Mouse (Mus musculus) MEL (cell line): ENCODE measurements around the gene Gm20388. TPM values are rescaled to one million over a fixed set of nuclear protein-coding genes. Genes with fewer than 3 reads are reported as not detected.

ENCODE experiments used
- DNase-seq: peaks from one replicate; pipeline ENCODE4 v3.0.0; 2011; ENCODE audit warnings: low read depth, low spot score
- H3K27ac ChIP-seq: 2 replicates; pipeline ENCODE4 v1.5.1; 2012; ENCODE audit warnings: low read depth, mild to moderate bottlenecking, control low read depth, low read length, moderate library complexity; ENCODE audit not compliant: control insufficient read depth
- H3K27me3 ChIP-seq, 2 experiments: fragments of 150-350 bp in 1 of 2; sonication (generic) in 1 of 2; 2 replicates each; pipeline ENCODE4 v1.6.1; 2012; ENCODE audit warnings: low read length in 2 of 2, mild to moderate bottlenecking in 2 of 2, improper control_type of control experiment in 1 of 2, moderate library complexity in 1 of 2; ENCODE audit not compliant: insufficient read depth in 2 of 2, control insufficient read depth in 1 of 2
- H3K36me3 ChIP-seq, 2 experiments: 2 replicates each; pipeline ENCODE4 v1.6.1; 2012 to 2014; ENCODE audit warnings: low read length in 2 of 2, improper control_type of control experiment in 1 of 2, inconsistent platforms in 1 of 2, mild to moderate bottlenecking in 1 of 2; ENCODE audit not compliant: insufficient read depth in 2 of 2, control insufficient read depth in 1 of 2
- H3K4me1 ChIP-seq, 2 experiments: fragments of 150-350 bp in 1 of 2; sonication (generic) in 1 of 2; 2 replicates each; pipeline ENCODE4 v1.6.1; 2012; ENCODE audit warnings: low read length in 2 of 2, improper control_type of control experiment in 1 of 2, mild to moderate bottlenecking in 1 of 2; ENCODE audit not compliant: insufficient read depth in 2 of 2, control insufficient read depth in 1 of 2
- H3K4me3 ChIP-seq, 2 experiments: fragments of 150-350 bp in 1 of 2; sonication (generic) in 1 of 2; 2 replicates each; pipeline ENCODE4 v1.5.1; 2012; ENCODE audit warnings: low read depth in 2 of 2, low read length in 2 of 2, mild to moderate bottlenecking in 2 of 2, moderate library complexity in 2 of 2, control low read depth in 1 of 2, improper control_type of control experiment in 1 of 2; ENCODE audit not compliant: control insufficient read depth in 1 of 2, insufficient read depth in 1 of 2
- H3K79me2 ChIP-seq: 2 replicates; pipeline ENCODE4 v1.6.1; 2012; ENCODE audit warnings: mild to moderate bottlenecking, low read length, moderate library complexity; ENCODE audit not compliant: control insufficient read depth, poor library complexity, insufficient read depth
- H3K9ac ChIP-seq: 2 replicates; pipeline ENCODE4 v1.6.1; 2012; ENCODE audit warnings: low read depth, mild to moderate bottlenecking, control low read depth, low read length, moderate library complexity; ENCODE audit not compliant: control insufficient read depth, poor library complexity, severe bottlenecking
- H3K9me3 ChIP-seq: fragments of 150-350 bp; sonication (generic); replicated peaks from 2 replicates; pipeline ENCODE4 v1.6.1; 2012; ENCODE audit warnings: mild to moderate bottlenecking, low read length, improper control_type of control experiment, moderate library complexity; ENCODE audit not compliant: insufficient read depth
- BHLHE40 ChIP-seq: IDR thresholded peaks from 2 replicates; pipeline ENCODE4 v1.6.1; 2012; ENCODE audit warnings: low read depth, mild to moderate bottlenecking, inconsistent platforms, low read length, improper control_type of control experiment, borderline replicate concordance
- CHD2 ChIP-seq: IDR thresholded peaks from 2 replicates; pipeline ENCODE4 v1.6.1; 2011; ENCODE audit warnings: low read length, improper control_type of control experiment
- E2F4 ChIP-seq: IDR thresholded peaks from 2 replicates; pipeline ENCODE4 v1.6.1; 2011; ENCODE audit warnings: low read depth, low read length, improper control_type of control experiment, borderline replicate concordance
- EP300 ChIP-seq, 2 experiments: IDR thresholded peaks; 2 replicates each; pipeline ENCODE4 v1.6.1; 2011; ENCODE audit warnings: improper control_type of control experiment in 2 of 2, low read length in 2 of 2, low read depth in 1 of 2, mild to moderate bottlenecking in 1 of 2
- ETS1 ChIP-seq: IDR thresholded peaks from 2 replicates; pipeline ENCODE4 v1.6.1; 2012; ENCODE audit warnings: low read depth, mild to moderate bottlenecking, inconsistent platforms, low read length, improper control_type of control experiment, moderate library complexity
- GATA1 ChIP-seq: IDR thresholded peaks from 2 replicates; pipeline ENCODE4 v1.6.1; 2011; ENCODE audit warnings: low read depth, low read length, improper control_type of control experiment
- HCFC1 ChIP-seq: IDR thresholded peaks from 2 replicates; pipeline ENCODE4 v1.6.1; 2012; ENCODE audit warnings: low read depth, mild to moderate bottlenecking, inconsistent platforms, low read length, improper control_type of control experiment, moderate library complexity
- KAT2A ChIP-seq: conservative IDR thresholded peaks from 2 replicates; pipeline ENCODE4 v1.6.1; 2012; ENCODE audit warnings: low read depth, low read length, improper control_type of control experiment, inconsistent platforms
- MAX ChIP-seq: IDR thresholded peaks from 2 replicates; pipeline ENCODE4 v1.6.1; 2011; ENCODE audit warnings: low read length, improper control_type of control experiment
- MEF2A ChIP-seq: IDR thresholded peaks from 2 replicates; pipeline ENCODE4 v1.6.1; 2014; ENCODE audit warnings: low read depth, mild to moderate bottlenecking, inconsistent platforms, low read length, improper control_type of control experiment; ENCODE audit not compliant: poor library complexity, insufficient replicate concordance, severe bottlenecking; ENCODE audit errors: extremely low read depth
- NELFE ChIP-seq: IDR thresholded peaks from 2 replicates; pipeline ENCODE4 v1.6.1; 2011; ENCODE audit warnings: low read depth, low read length, improper control_type of control experiment
- POLR2AphosphoS2 ChIP-seq: IDR thresholded peaks from 2 replicates; pipeline ENCODE4 v1.6.1; 2011; ENCODE audit warnings: low read length, improper control_type of control experiment
- POLR2AphosphoS5 ChIP-seq: IDR thresholded peaks from 2 replicates; pipeline ENCODE4 v1.6.1; 2012; ENCODE audit warnings: low read depth, borderline replicate concordance, mild to moderate bottlenecking, inconsistent platforms, low read length, moderate library complexity, mixed read lengths
- RAD21 ChIP-seq: IDR thresholded peaks from 2 replicates; pipeline ENCODE4 v1.6.1; 2011; ENCODE audit warnings: mild to moderate bottlenecking, low read depth, low read length, improper control_type of control experiment
- TBP ChIP-seq: IDR thresholded peaks from 2 replicates; pipeline ENCODE4 v1.8.0; 2011; ENCODE audit warnings: low read depth, low read length, improper control_type of control experiment
- USF1 ChIP-seq: IDR thresholded peaks from 2 replicates; pipeline ENCODE4 v1.6.1; 2014; ENCODE audit warnings: low read depth, mild to moderate bottlenecking, inconsistent platforms, low read length, improper control_type of control experiment, moderate library complexity
- USF2 ChIP-seq, 2 experiments: IDR thresholded peaks; 2 replicates each; pipeline ENCODE4 v1.6.1; 2011 to 2012; ENCODE audit warnings: improper control_type of control experiment in 2 of 2, low read length in 2 of 2, borderline replicate concordance in 1 of 2, inconsistent platforms in 1 of 2, low read depth in 1 of 2, mild to moderate bottlenecking in 1 of 2; ENCODE audit not compliant: insufficient read depth in 1 of 2
- polyA plus RNA-seq, 2 experiments: library from polyadenylated mRNA; stranded (reverse) in 1 of 2; unstranded in 1 of 2; fragments of >175 nt in 1 of 2; fragments of >200 nt in 1 of 2; gene quantifications; 2 replicates each; pipeline versions ENCODE4 v1.2.1 to v1.2.4; 2012; ENCODE audit warnings: low replicate concordance in 2 of 2, low read depth in 1 of 2; ENCODE audit not compliant: insufficient read length in 2 of 2, insufficient read depth in 1 of 2, missing spikeins in 1 of 2
- total RNA-seq: library from RNA; depleted of rRNA; stranded (reverse); fragments of 300-350 nt; gene quantifications from 2 replicates; pipeline ENCODE4 v1.2.3, GENCODE M21; 2012

Gene Gm20388
- total and polyA plus RNA-seq, 3 experiments = 11.1 to 17.8 TPM; not detected in 1

DNA sequence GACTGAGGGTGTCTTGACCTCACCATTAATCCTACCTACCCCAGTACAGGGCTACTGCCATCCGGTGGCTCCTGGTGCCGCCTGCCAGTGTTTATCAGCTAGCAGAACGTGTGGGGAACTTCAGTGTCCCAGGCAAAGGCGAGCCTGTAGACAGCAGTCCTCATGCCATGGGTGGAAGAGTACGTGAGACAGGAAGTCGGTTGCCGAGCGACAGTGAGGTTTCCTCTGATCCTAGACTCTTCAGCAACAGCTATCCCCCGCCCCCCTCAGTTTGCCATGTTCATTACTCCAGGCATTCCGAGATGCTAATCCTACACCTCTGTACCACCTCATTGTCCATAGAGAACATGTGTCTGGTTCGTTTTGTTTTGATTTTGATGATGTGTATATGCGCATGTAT lies 4349.7 kb downstream of the Gm20388 start:
- no peak for TF ChIP-seq POLR2AphosphoS2
- TF ChIP-seq ETS1 = no peak
- TF ChIP-seq RAD21 = no peak
- TF ChIP-seq MAX = no peak
- no peak for TF ChIP-seq POLR2AphosphoS5
- TF ChIP-seq CHD2 = no peak
- no peak for TF ChIP-seq USF1
- TF ChIP-seq USF2 (IDR thresholded peaks at IDR 0.05; ENCODE audit: borderline replicate concordance in 1 of 2, insufficient read depth in 1 of 2, low read depth in 1 of 2, low read length in 2 of 2) = no peak
- TF ChIP-seq HCFC1 = no peak
- TF ChIP-seq BHLHE40 = no peak
- no peak for TF ChIP-seq GATA1
- TF ChIP-seq NELFE = no peak
- no peak for TF ChIP-seq E2F4
- no peak for TF ChIP-seq TBP
- no peak for TF ChIP-seq KAT2A
- Histone ChIP-seq H3K36me3 (no peaks in the 10 kb centered on the region), H3K27me3 (no peaks in the 10 kb centered on the region), H3K79me2 (no peaks in the 10 kb centered on the region; the same call in 1 of the 2 replicates), H3K4me3 (no peak overlapping the region), H3K4me1 (no peaks in the 10 kb centered on the region), H3K27ac (no peak overlapping the region), H3K9me3 (no peaks in the 10 kb centered on the region), H3K9ac (no peak overlapping the region)
- DNase-seq = no peak

- Histone ChIP-seq H3K4me1 (no peaks in the 10 kb centered on the region), H3K27me3 (no peaks in the 10 kb centered on the region), H3K36me3 (no peaks in the 10 kb centered on the region), H3K4me3 (no peak overlapping the region), H3K27ac (no peak overlapping the region), H3K79me2 (no peaks in the 10 kb centered on the region), H3K9me3 (no peaks in the 10 kb centered on the region), H3K9ac (no peak overlapping the region)
- TF ChIP-seq MEF2A = no peak
- no peak for TF ChIP-seq MAX
- TF ChIP-seq EP300 (IDR thresholded peaks at IDR 0.05; ENCODE audit: low read depth in 1 of 2, low read length in 2 of 2) = no peak
- DNase-seq = no peak
Observed at GRCm38 (mm10) chr8:124263058-124263457, 4352.4 kb downstream of the Gm20388 start.
